Mouse (Mus musculus) urinary bladder, adult 2 months (tissue): ENCODE data around the gene Trib2. TPM values are rescaled to one million over a fixed set of nuclear protein-coding genes. Genes with fewer than 3 reads are reported as not detected.

Experiments
- DNase-seq: peaks from one replicate; pipeline ENCODE4 v3.0.0; 2022; ENCODE audit warnings: low spot score
- polyA plus RNA-seq: library from polyadenylated mRNA; depleted of rRNA; stranded (reverse); fragments of >200 nt; gene quantifications from 2 replicates; pipeline ENCODE4 v1.2.3, GENCODE M21; 2012

The Trib2 gene
- polyA plus RNA-seq, 1 experiment = 6.1 TPM

- DNase-seq = peak; percentile 32
These were observed 50.7 kb downstream of the Trib2 start for GRCm38 (mm10) chr12:15765996-15766395.

- no peak for DNase-seq
These were observed 51.5 kb downstream of the Trib2 start for GRCm38 (mm10) chr12:15765238-15765637.

- no peak for DNase-seq
These were observed 55.1 kb downstream of the Trib2 start for GRCm38 (mm10) chr12:15761453-15762116.

- DNase-seq = no peak
These were observed 56.0 kb downstream of the Trib2 start for GRCm38 (mm10) chr12:15760684-15761083.

- no peak for DNase-seq
These were observed 57.9 kb downstream of the Trib2 start for GRCm38 (mm10) chr12:15758866-15759265.

GRCm38 (mm10) chr12:15757351-15757750, 59.4 kb downstream of the Trib2 start:
- DNase-seq = no peak

GRCm38 (mm10) chr12:15755030-15755690, 61.6 kb downstream of the Trib2 start:
- DNase-seq = no peak

GRCm38 (mm10) chr12:15754602-15755001, 62.1 kb downstream of the Trib2 start:
- no peak for DNase-seq

- DNase-seq = no peak
These were observed 67.0 kb downstream of the Trib2 start for GRCm38 (mm10) chr12:15749646-15750195.

- DNase-seq = no peak
These were observed 71.0 kb downstream of the Trib2 start for GRCm38 (mm10) chr12:15745752-15746151.
